Mouse (Mus musculus): ENCODE measurements around the gene Lrch1. TPM values are rescaled to one million over a fixed set of nuclear protein-coding genes. Genes with fewer than 3 reads are reported as not detected.
A peak's percentile ranks its signal among the peaks of the same experiment; 100 is the strongest.

Gene Lrch1
- polyA plus RNA-seq, 1 experiment = 9.9 TPM

GRCm38 (mm10) chr14:74848224-74848623, 99.5 kb downstream of the Lrch1 start:
- H3K79me2 ChIP-seq (ENCODE audit: control insufficient read depth, insufficient read depth) = peaks cover 15% of the 10 kb centered on the region
- no peak for TF ChIP-seq POLR2A (IDR thresholded peaks at IDR 0.05; ENCODE audit: insufficient read length, low read depth)
- no peak for TF ChIP-seq TCF12 (IDR thresholded peaks at IDR 0.05; ENCODE audit: insufficient read depth, poor library complexity, severe bottlenecking)
- TF ChIP-seq E2F4 (IDR thresholded peaks at IDR 0.05; ENCODE audit: insufficient read depth) = no peak
- no peak for TF ChIP-seq CEBPB (IDR thresholded peaks at IDR 0.05; ENCODE audit: insufficient read depth, poor library complexity, severe bottlenecking)
- no peak for TF ChIP-seq TCF3 (IDR thresholded peaks at IDR 0.05; ENCODE audit: insufficient read length, low read depth)
- no peak for TF ChIP-seq SRF (IDR thresholded peaks at IDR 0.05; ENCODE audit: control insufficient read depth, insufficient read length, low read depth)
- TF ChIP-seq USF1 (IDR thresholded peaks at IDR 0.05; ENCODE audit: low read depth) = no peak
- TF ChIP-seq REST (IDR thresholded peaks at IDR 0.05; ENCODE audit: insufficient read depth, insufficient read length) = no peak
- H3ac ChIP-seq (ENCODE audit: control insufficient read depth, insufficient read length) = no peak overlapping the region
- no peak overlapping the region for H3K4me2 ChIP-seq (ENCODE audit: low read depth)
- no peaks in the 10 kb centered on the region for H3K27me3 ChIP-seq (ENCODE audit: control insufficient read depth, insufficient read depth, insufficient read length)
- no peaks in the 10 kb centered on the region for H3K36me3 ChIP-seq (ENCODE audit: control insufficient read depth, insufficient read depth)
- no peak overlapping the region for H3K4me3 ChIP-seq

GRCm38 (mm10) chr14:74847311-74848133, 100.2 kb downstream of the Lrch1 start:
- no peak overlapping the region for H3K4me3 ChIP-seq
- no peaks in the 10 kb centered on the region for H3K27me3 ChIP-seq (ENCODE audit: control insufficient read depth, insufficient read depth, insufficient read length)
- no peak overlapping the region for H3ac ChIP-seq (ENCODE audit: control insufficient read depth, insufficient read length)
- TF ChIP-seq POLR2AphosphoS2 (IDR thresholded peaks at IDR 0.05; ENCODE audit: insufficient read length, low read depth) (no peak), CEBPB (IDR thresholded peaks at IDR 0.05; ENCODE audit: insufficient read depth, poor library complexity, severe bottlenecking) (no peak), POLR2A (IDR thresholded peaks at IDR 0.05; ENCODE audit: insufficient read length, low read depth) (no peak), TCF12 (IDR thresholded peaks at IDR 0.05; ENCODE audit: insufficient read depth, poor library complexity, severe bottlenecking) (no peak), REST (IDR thresholded peaks at IDR 0.05; ENCODE audit: insufficient read depth, insufficient read length) (no peak), E2F4 (IDR thresholded peaks at IDR 0.05; ENCODE audit: insufficient read depth) (no peak), USF1 (IDR thresholded peaks at IDR 0.05; ENCODE audit: low read depth) (no peak), MAX (IDR thresholded peaks at IDR 0.05; ENCODE audit: low read depth) (no peak), SRF (IDR thresholded peaks at IDR 0.05; ENCODE audit: control insufficient read depth, insufficient read length, low read depth) (no peak), MYOG (IDR thresholded peaks at IDR 0.05; ENCODE audit: control insufficient read depth in 1 of 3, insufficient read depth in 1 of 3, insufficient read length in 2 of 3, low read depth in 2 of 3) (no peak), MYOD1 (IDR thresholded peaks at IDR 0.05; ENCODE audit: control insufficient read depth in 1 of 3, insufficient read length in 2 of 3, low read depth in 2 of 3) (no peak)
- no peaks in the 10 kb centered on the region for H3K36me3 ChIP-seq (ENCODE audit: control insufficient read depth, insufficient read depth)
- no peak overlapping the region for H3K4me2 ChIP-seq (ENCODE audit: low read depth)
- H3K79me2 ChIP-seq (ENCODE audit: control insufficient read depth, insufficient read depth) = peaks cover 15% of the 10 kb centered on the region

GRCm38 (mm10) chr14:74846668-74847067, 101.0 kb downstream of the Lrch1 start:
- Histone ChIP-seq H3K27me3 (ENCODE audit: control insufficient read depth, insufficient read depth, insufficient read length) (no peaks in the 10 kb centered on the region), H3ac (ENCODE audit: control insufficient read depth, insufficient read length) (no peak overlapping the region), H3K79me2 (ENCODE audit: control insufficient read depth, insufficient read depth) (peaks cover 20% of the 10 kb centered on the region), H3K4me2 (ENCODE audit: low read depth) (peak overlapping the region; percentile 55), H3K4me3 (no peak overlapping the region), H3K36me3 (ENCODE audit: control insufficient read depth, insufficient read depth) (no peaks in the 10 kb centered on the region)
- TF ChIP-seq TCF3 (IDR thresholded peaks at IDR 0.05; ENCODE audit: insufficient read length, low read depth) (no peak), USF1 (IDR thresholded peaks at IDR 0.05; ENCODE audit: low read depth) (no peak), MYOD1 (IDR thresholded peaks at IDR 0.05; ENCODE audit: control insufficient read depth in 1 of 3, insufficient read length in 2 of 3, low read depth in 2 of 3) (peak; percentile 79 to 91 (median 81)), CEBPB (IDR thresholded peaks at IDR 0.05; ENCODE audit: insufficient read depth, poor library complexity, severe bottlenecking) (no peak), SRF (IDR thresholded peaks at IDR 0.05; ENCODE audit: control insufficient read depth, insufficient read length, low read depth) (peak; percentile 97), MYOG (IDR thresholded peaks at IDR 0.05; ENCODE audit: control insufficient read depth in 1 of 3, insufficient read depth in 1 of 3, insufficient read length in 2 of 3, low read depth in 2 of 3) (peak; percentile 18 to 71 (median 32))

GRCm38 (mm10) chr14:74845661-74846274, 101.9 kb downstream of the Lrch1 start:
- peaks cover 20% of the 10 kb centered on the region for H3K79me2 ChIP-seq (ENCODE audit: control insufficient read depth, insufficient read depth)
- H3ac ChIP-seq (ENCODE audit: control insufficient read depth, insufficient read length) = no peak overlapping the region
- H3K36me3 ChIP-seq (ENCODE audit: control insufficient read depth, insufficient read depth) = no peaks in the 10 kb centered on the region
- no peak overlapping the region for H3K4me3 ChIP-seq
- peak overlapping the region; percentile 7 for H3K4me2 ChIP-seq (ENCODE audit: low read depth)
- no peaks in the 10 kb centered on the region for H3K27me3 ChIP-seq (ENCODE audit: control insufficient read depth, insufficient read depth, insufficient read length)
- TF ChIP-seq REST (IDR thresholded peaks at IDR 0.05; ENCODE audit: insufficient read depth, insufficient read length) (no peak), MYOG (IDR thresholded peaks at IDR 0.05; ENCODE audit: control insufficient read depth in 1 of 3, insufficient read depth in 1 of 3, insufficient read length in 2 of 3, low read depth in 2 of 3) (no peak), POLR2A (IDR thresholded peaks at IDR 0.05; ENCODE audit: insufficient read length, low read depth) (no peak), MYOD1 (IDR thresholded peaks at IDR 0.05; ENCODE audit: control insufficient read depth in 1 of 3, insufficient read length in 2 of 3, low read depth in 2 of 3) (no peak), USF1 (IDR thresholded peaks at IDR 0.05; ENCODE audit: low read depth) (no peak), E2F4 (IDR thresholded peaks at IDR 0.05; ENCODE audit: insufficient read depth) (no peak), TCF12 (IDR thresholded peaks at IDR 0.05; ENCODE audit: insufficient read depth, poor library complexity, severe bottlenecking) (no peak), POLR2AphosphoS2 (IDR thresholded peaks at IDR 0.05; ENCODE audit: insufficient read length, low read depth) (no peak), MAX (IDR thresholded peaks at IDR 0.05; ENCODE audit: low read depth) (no peak), CEBPB (IDR thresholded peaks at IDR 0.05; ENCODE audit: insufficient read depth, poor library complexity, severe bottlenecking) (no peak), TCF3 (IDR thresholded peaks at IDR 0.05; ENCODE audit: insufficient read length, low read depth) (no peak), SRF (IDR thresholded peaks at IDR 0.05; ENCODE audit: control insufficient read depth, insufficient read length, low read depth) (no peak)
